Mouse (Mus musculus): ENCODE measurements around the gene Tuba3a. TPM values are rescaled to one million over a fixed set of nuclear protein-coding genes. Genes with fewer than 3 reads are reported as not detected.
"Not testable (repeated sequence)": the region's sequence is repeated elsewhere in the genome, so short reads cannot be mapped to it uniquely, and the experiment has no call there.

Tuba3a gene
- total RNA-seq, 2 experiments from 2014 or later: not detected

- DNase-seq (ENCODE audit: low spot score in 2 of 2): peak; percentile 92 to 95
- intact Hi-C loops (cut with DNase I): loop anchor here (2.0 to 5.0 kb wide), 4 partner anchors 53 to 224 kb away; partner anchors contain the start of genes Acrbp and Iffo1
These were observed 14.2 kb downstream of the Tuba3a start for GRCm38 (mm10) chr6:125271455-125272227.

- intact Hi-C loops (cut with DNase I): no loop called here
These were observed 17.0 kb downstream of the Tuba3a start for GRCm38 (mm10) chr6:125268799-125269198.

GRCm38 (mm10) chr6:125267469-125267868, 18.4 kb downstream of the Tuba3a start:
- intact Hi-C loops (cut with DNase I): no loop called here
- DNase-seq (ENCODE audit: low spot score in 2 of 2): no peak

More at GRCm38 (mm10) chr6:125268799-125269198, 17.0 kb downstream of the Tuba3a start:
- no peak for DNase-seq (ENCODE audit: low spot score in 2 of 2)

- intact Hi-C loops (cut with DNase I): loop anchor here (1.0 kb wide), 1 partner anchor 47 kb away; no protein-coding TSS in a partner anchor
- not testable (repeated sequence) for DNase-seq (ENCODE audit: low spot score in 2 of 2)
These were observed 19.2 kb downstream of the Tuba3a start for GRCm38 (mm10) chr6:125266600-125266999.

- intact Hi-C loops (cut with DNase I): loop anchor here (1.0 kb wide), 1 partner anchor 47 kb away; no protein-coding TSS in a partner anchor
- DNase-seq (ENCODE audit: low spot score in 2 of 2): no peak
These were observed 19.8 kb downstream of the Tuba3a start for GRCm38 (mm10) chr6:125266091-125266490.

GRCm38 (mm10) chr6:125265239-125265638, 20.6 kb downstream of the Tuba3a start:
- intact Hi-C loops (cut with DNase I): no loop called here
- peak; percentile 27 to 74 for DNase-seq (ENCODE audit: low spot score in 2 of 2)

GRCm38 (mm10) chr6:125264219-125264618, 21.6 kb downstream of the Tuba3a start:
- no peak for DNase-seq (ENCODE audit: low spot score in 2 of 2)
- intact Hi-C loops (cut with DNase I): no loop called here

GRCm38 (mm10) chr6:125260006-125260555, 25.8 kb downstream of the Tuba3a start:
- no peak for DNase-seq (ENCODE audit: low spot score in 2 of 2)
- intact Hi-C loops (cut with DNase I): no loop called here

GRCm38 (mm10) chr6:125256222-125256966, 29.4 kb downstream of the Tuba3a start:
- intact Hi-C loops (cut with DNase I): no loop called here
- peak in 1 of 2 experiments; percentile 24 for DNase-seq (ENCODE audit: low spot score in 2 of 2)

- peak in 1 of 2 experiments; percentile 22 for DNase-seq (ENCODE audit: low spot score in 2 of 2)
- intact Hi-C loops (cut with DNase I): no loop called here
These were observed 30.3 kb downstream of the Tuba3a start for GRCm38 (mm10) chr6:125255516-125256044.

- intact Hi-C loops (cut with DNase I): no loop called here
- DNase-seq (ENCODE audit: low spot score in 2 of 2): no peak
These were observed 31.8 kb downstream of the Tuba3a start for GRCm38 (mm10) chr6:125253863-125254715.

- no peak for DNase-seq (ENCODE audit: low spot score in 2 of 2)
- intact Hi-C loops (cut with DNase I): no loop called here
These were observed 33.1 kb downstream of the Tuba3a start for GRCm38 (mm10) chr6:125252711-125253110.

GRCm38 (mm10) chr6:125252285-125252684, 33.6 kb downstream of the Tuba3a start:
- intact Hi-C loops (cut with DNase I): no loop called here
- no peak for DNase-seq (ENCODE audit: low spot score in 2 of 2)

GRCm38 (mm10) chr6:125244551-125244950, 41.3 kb downstream of the Tuba3a start:
- intact Hi-C loops (cut with DNase I): no loop called here
- no peak for DNase-seq (ENCODE audit: low spot score in 2 of 2)

GRCm38 (mm10) chr6:125241566-125241965, 44.3 kb downstream of the Tuba3a start:
- intact Hi-C loops (cut with DNase I): no loop called here

GRCm38 (mm10) chr6:125240617-125241016, 45.2 kb downstream of the Tuba3a start:
- no peak for DNase-seq (ENCODE audit: low spot score in 2 of 2)
- intact Hi-C loops (cut with DNase I): no loop called here

More at GRCm38 (mm10) chr6:125241566-125241965, 44.3 kb downstream of the Tuba3a start:
- DNase-seq (ENCODE audit: low spot score in 2 of 2): no peak

- DNase-seq (ENCODE audit: low spot score in 2 of 2): no peak
- intact Hi-C loops (cut with DNase I): no loop called here
These were observed 46.3 kb downstream of the Tuba3a start for GRCm38 (mm10) chr6:125239547-125239946.

GRCm38 (mm10) chr6:125238396-125238795, 47.4 kb downstream of the Tuba3a start:
- intact Hi-C loops (cut with DNase I): no loop called here
- no peak for DNase-seq (ENCODE audit: low spot score in 2 of 2)

GRCm38 (mm10) chr6:125237421-125237820, 48.4 kb downstream of the Tuba3a start:
- intact Hi-C loops (cut with DNase I): no loop called here

More at GRCm38 (mm10) chr6:125237421-125237820, 48.4 kb downstream of the Tuba3a start:
- no peak for DNase-seq (ENCODE audit: low spot score in 2 of 2)
